ENCODE assay signal across 15 mouse cellular contexts in genomic region chr17:78726746-78727449, GRCm38 (mm10). TPM values are rescaled to one million over a fixed set of nuclear protein-coding genes. Genes with fewer than 3 reads are reported as not detected.
A peak's percentile ranks its signal among the peaks of the same experiment; 100 is the strongest.
DNase-seq lines count a peak whose midpoint lies in the region; ATAC-seq lines count a peak whose summit lies in the region.
"Had no signal": no experiment of that assay in that cellular context is flagged by ENCODE, and none has a peak within 500 bp of the region (broad histone marks: within the 10 kb centered on the region; RNA-seq: fewer than 3 reads in every experiment).

No protein-coding gene starts in this region.

- peak overlapping the region; percentile 16; the same call in 1 of the 2 replicates for H3K4me2 ChIP-seq in embryonic facial prominence, embryonic 13.5 days
- H3K4me2 ChIP-seq: limb, embryonic 15.5 days; lung, embryonic 14.5 days; midbrain, embryonic 13.5 days had no signal

- ATAC-seq in embryonic facial prominence, embryonic 13.5 days (ENCODE audit: insufficient number of reproducible peaks, insufficient read depth, low FRiP score, low TSS enrichment, low read depth) = no peak
- ATAC-seq in megakaryocyte progenitor cell, adult 5-6 weeks (replicated peaks; ENCODE audit: poor library complexity) = no peak
- ATAC-seq: forebrain, embryonic 16.5 days; midbrain, embryonic 13.5 days had no signal

- H3K27ac ChIP-seq in embryonic facial prominence, embryonic 13.5 days = no peak overlapping the region
- H3K27ac ChIP-seq in embryonic facial prominence, embryonic 10.5 days (replicated peaks) = no peak overlapping the region
- H3K27ac ChIP-seq: heart, adult 2 months; limb, embryonic 15.5 days; midbrain, embryonic 13.5 days had no signal

- peaks cover 13% of the 10 kb centered on the region for H3K4me1 ChIP-seq in embryonic facial prominence, embryonic 13.5 days
- H3K4me1 ChIP-seq in embryonic facial prominence, embryonic 10.5 days = peaks cover 3% of the 10 kb centered on the region; the same call in 1 of the 2 replicates

- H3K36me3 ChIP-seq in embryonic facial prominence, embryonic 13.5 days = no peaks in the 10 kb centered on the region
- no peaks in the 10 kb centered on the region for H3K36me3 ChIP-seq in embryonic facial prominence, embryonic 10.5 days (replicated peaks)
- H3K36me3 ChIP-seq: limb, embryonic 15.5 days; midbrain, embryonic 13.5 days had no signal

- no peak overlapping the region for H3K4me3 ChIP-seq in embryonic facial prominence, embryonic 13.5 days
- no peak overlapping the region for H3K4me3 ChIP-seq in embryonic facial prominence, embryonic 10.5 days
- H3K4me3 ChIP-seq: heart, adult 2 months; limb, embryonic 15.5 days; midbrain, embryonic 13.5 days had no signal

- no peaks in the 10 kb centered on the region for H3K27me3 ChIP-seq in embryonic facial prominence, embryonic 13.5 days
- no peaks in the 10 kb centered on the region for H3K27me3 ChIP-seq in embryonic facial prominence, embryonic 10.5 days (replicated peaks; ENCODE audit: low read depth, poor library complexity, severe bottlenecking)
- H3K27me3 ChIP-seq: limb, embryonic 15.5 days; midbrain, embryonic 13.5 days had no signal

- no peak overlapping the region for H3K9ac ChIP-seq in embryonic facial prominence, embryonic 13.5 days
- H3K9ac ChIP-seq: limb, embryonic 15.5 days; lung, embryonic 14.5 days; midbrain, embryonic 13.5 days had no signal

- DNase-seq in embryonic facial prominence, embryonic 10.5 days (ENCODE audit: low spot score) = no peak
- DNase-seq in kidney, adult 9 months = peak; percentile 26
- no peak for DNase-seq in kidney, postnatal 10 days
- peak; percentile 6 for DNase-seq in urinary bladder, postnatal 14 days (ENCODE audit: low spot score)
- no peak for DNase-seq in urinary bladder, adult 2 months (ENCODE audit: low spot score)
- peak; percentile 49 for DNase-seq in retina, postnatal 1 day
- DNase-seq: cerebellum, adult 8-10 months; heart, adult 2 months; layer of hippocampus, adult 9-11 months; lung, embryonic 14.5 days had no signal

- WGBS in embryonic facial prominence, embryonic 13.5 days = 64% methylated on average over 14 of the region's 14 CpGs
- WGBS in embryonic facial prominence, embryonic 10.5 days = 75% methylated on average over 14 of the region's 14 CpGs

- no peaks in the 10 kb centered on the region for H3K9me3 ChIP-seq in embryonic facial prominence, embryonic 13.5 days
- H3K9me3 ChIP-seq in embryonic facial prominence, embryonic 10.5 days = no peaks in the 10 kb centered on the region
- H3K9me3 ChIP-seq: limb, embryonic 15.5 days; midbrain, embryonic 13.5 days had no signal

RNA-seq across cellular contexts. Expression of gene Strn, which starts 10.1 kb away (rescaled TPM):
- polyA plus RNA-seq in embryonic facial prominence, embryonic 13.5 days (2015; fragmentation: Nextera tagmentation; extraction: Ambion mirVana) = 5.2 and 5.6 TPM in 2 replicates
- polyA plus RNA-seq in embryonic facial prominence, embryonic 10.5 days (2016; fragmentation: Nextera tagmentation; extraction: Ambion mirVana) = 6.6 and 7.1 TPM in 2 replicates
- polyA plus RNA-seq in urinary bladder, adult 2 months (2012; rRNA removed) = 9.3 and 9.8 TPM in 2 replicates
- total RNA-seq in megakaryocyte progenitor cell, adult 5-6 weeks (2015) = 21.0 and 21.9 TPM in 2 replicates
- 35.2 and 42.5 TPM in 2 replicates for total RNA-seq in megakaryocyte progenitor cell, adult 5-6 weeks (2017)

Comparison
In these comparisons a context has a peak if more than half of its experiments do, and no peak if none do; other contexts are left out.
1. DNase-seq: peak in kidney, adult 9 months (single experiment), urinary bladder, postnatal 14 days (single experiment) and retina, postnatal 1 day (single experiment); none in embryonic facial prominence, embryonic 10.5 days (single experiment), kidney, postnatal 10 days (single experiment) and urinary bladder, adult 2 months (single experiment).